Mouse (Mus musculus) erythroblast, embryonic 14.5 days (primary cell): ENCODE data around the gene Foxn3.

Experiments
- GATA1 ChIP-seq: IDR thresholded peaks from 2 replicates; pipeline ENCODE4 v1.6.1; 2012; ENCODE audit warnings: low read length, inconsistent platforms, mixed read lengths
- TAL1 ChIP-seq: IDR thresholded peaks from 3 replicates; pipeline ENCODE4 v1.6.1; 2012; ENCODE audit warnings: low read length, inconsistent platforms, mixed read lengths

DNA sequence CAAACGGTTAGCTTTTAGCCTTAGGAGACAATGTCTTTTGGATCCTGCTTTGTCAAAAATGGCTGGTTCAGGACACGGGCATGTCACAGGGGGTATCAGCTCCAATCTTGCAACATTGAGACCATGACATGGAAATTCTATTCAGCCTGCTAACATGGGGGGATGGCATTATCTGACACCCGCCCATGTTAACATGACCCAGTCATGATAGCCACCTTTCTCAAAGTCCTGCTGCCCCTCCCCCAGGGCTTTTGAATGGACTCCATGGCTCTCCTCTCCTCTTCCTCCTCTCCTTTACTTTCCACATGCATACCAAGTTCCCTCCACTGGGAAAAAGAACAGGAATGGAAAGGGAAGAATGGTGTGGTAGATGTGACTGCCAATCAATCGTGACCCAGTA is 43.5 kb downstream of the Foxn3 start:
- TF ChIP-seq TAL1 (no peak), GATA1 (no peak)
